Mouse (Mus musculus) G1E (cell line): ENCODE measurements around the gene Olfr348.

Experiments used
- CTCF ChIP-seq: IDR thresholded peaks from 2 replicates; pipeline ENCODE4 v1.5.1; 2012; ENCODE audit warnings: low read depth, low read length, inconsistent platforms, mixed read lengths
- GATA1 ChIP-seq: IDR thresholded peaks from 2 replicates; pipeline ENCODE4 v1.6.1; 2012; ENCODE audit warnings: borderline replicate concordance, low read length, inconsistent platforms, mixed read lengths

- no peak for TF ChIP-seq CTCF
- TF ChIP-seq GATA1: no peak
Measured at GRCm38 (mm10) chr2:36736226-36736625, 47.9 kb upstream of the Olfr348 start.
